Mouse (Mus musculus): Measurements from ENCODE around the gene Hcn3. TPM values are rescaled to one million over a fixed set of nuclear protein-coding genes. Genes with fewer than 3 reads are reported as not detected.
A peak's percentile ranks its signal among the peaks of the same experiment; 100 is the strongest.
"Not testable (repeated sequence)": the region's sequence is repeated elsewhere in the genome, so short reads cannot be mapped to it uniquely, and the experiment has no call there.

Hcn3 gene
- total and polyA plus RNA-seq, 3 experiments = 0.25 to 0.29 TPM; not detected in 1

- DNase-seq = no peak
- 13% methylated on average over 12 of the region's 12 CpGs for WGBS
- intact Hi-C loops (cut with DNase I) = loop anchor here (2.0 to 10.0 kb wide), 2 partner anchors 49 to 221 kb away; partner anchors contain the start of gene Thbs3
- H3K4me3 ChIP-seq = peak overlapping the region; percentile 68
- H3K79me2 ChIP-seq (replicated peaks; ENCODE audit: control insufficient read depth, insufficient read depth, low read length) = no peaks in the 10 kb centered on the region; the same call in 1 of the 2 replicates
- peak overlapping the region; percentile 90 for H3K9ac ChIP-seq (ENCODE audit: low read depth, low read length)
- no peaks in the 10 kb centered on the region for H3K27me3 ChIP-seq (ENCODE audit: control insufficient read depth, insufficient read depth, low read length)
- H3K36me3 ChIP-seq (ENCODE audit: control insufficient read depth, insufficient read depth, low read length) = no peaks in the 10 kb centered on the region; the same call in 1 of the 2 replicates
- TF ChIP-seq CTCF (IDR thresholded peaks at IDR 0.05) (no peak), POLR2A (IDR thresholded peaks at IDR 0.05; ENCODE audit: insufficient read depth, low read depth, low read length) (no peak), EP300 (IDR thresholded peaks at IDR 0.05; ENCODE audit: insufficient read depth, low read depth, low read length) (no peak)
- peak overlapping the region; percentile 93 for H3K27ac ChIP-seq
- peaks cover 2% of the 10 kb centered on the region for H3K4me1 ChIP-seq (ENCODE audit: control insufficient read depth, insufficient read depth, low read length)
Measured at GRCm38 (mm10) chr3:89165268-89165870, 5.4 kb upstream of the Hcn3 start.

- H3K79me2 ChIP-seq (replicated peaks; ENCODE audit: control insufficient read depth, insufficient read depth, low read length) = no peaks in the 10 kb centered on the region; the same call in 1 of the 2 replicates
- peak; percentile 93 for TF ChIP-seq POLR2A (IDR thresholded peaks at IDR 0.05; ENCODE audit: insufficient read depth, low read depth, low read length)
- no peak for TF ChIP-seq CTCF (IDR thresholded peaks at IDR 0.05)
- no peak for TF ChIP-seq EP300 (IDR thresholded peaks at IDR 0.05; ENCODE audit: insufficient read depth, low read depth, low read length)
- peak within 1 kb of the TSS; percentile 90 for H3K9ac ChIP-seq (ENCODE audit: low read depth, low read length)
- peak; percentile 97 for DNase-seq
- WGBS = under 1% methylated on average over 73 of the region's 79 CpGs
- H3K27me3 ChIP-seq (ENCODE audit: control insufficient read depth, insufficient read depth, low read length) = no peaks in the 10 kb centered on the region
- intact Hi-C loops (cut with DNase I) = loop anchor here (2.0 to 10.0 kb wide), 2 partner anchors 50 to 220 kb away; partner anchors contain the start of gene Thbs3
- H3K4me3 ChIP-seq = peak within 1 kb of the TSS; percentile 68
- H3K27ac ChIP-seq = peak within 1 kb of the TSS; percentile 93
- no peaks in the 10 kb centered on the region; the same call in 1 of the 2 replicates for H3K36me3 ChIP-seq (ENCODE audit: control insufficient read depth, insufficient read depth, low read length)
- H3K4me1 ChIP-seq (ENCODE audit: control insufficient read depth, insufficient read depth, low read length) = peaks cover 2% of the 10 kb centered on the region
Measured at GRCm38 (mm10) chr3:89164506-89165267, 4.7 kb upstream of the Hcn3 start, which contains the start of gene Clk2. TSS of gene Clk2 (plus strand) at chr3:89164795.

GRCm38 (mm10) chr3:89163643-89164245 is 3.7 kb upstream of the Hcn3 start:
- intact Hi-C loops (cut with DNase I) = loop anchor here (2.0 to 10.0 kb wide), 2 partner anchors 51 to 219 kb away; partner anchors contain the start of gene Thbs3
- Histone ChIP-seq H3K79me2 (replicated peaks; ENCODE audit: control insufficient read depth, insufficient read depth, low read length) (no peaks in the 10 kb centered on the region; the same call in 1 of the 2 replicates), H3K4me1 (ENCODE audit: control insufficient read depth, insufficient read depth, low read length) (peaks cover 2% of the 10 kb centered on the region), H3K27me3 (ENCODE audit: control insufficient read depth, insufficient read depth, low read length) (no peaks in the 10 kb centered on the region), H3K9ac (ENCODE audit: low read depth, low read length) (no peak overlapping the region), H3K36me3 (ENCODE audit: control insufficient read depth, insufficient read depth, low read length) (no peaks in the 10 kb centered on the region; the same call in 1 of the 2 replicates), H3K4me3 (peak overlapping the region; percentile 68), H3K27ac (peak overlapping the region; percentile 93)
- no peak for TF ChIP-seq EP300 (IDR thresholded peaks at IDR 0.05; ENCODE audit: insufficient read depth, low read depth, low read length)
- TF ChIP-seq CTCF (IDR thresholded peaks at IDR 0.05) = no peak
- TF ChIP-seq POLR2A (IDR thresholded peaks at IDR 0.05; ENCODE audit: insufficient read depth, low read depth, low read length) = no peak
- WGBS = 70% methylated on average over 5 of the region's 5 CpGs
- DNase-seq = no peak

- 74% methylated on average over 1 of the region's 1 CpGs for WGBS
- intact Hi-C loops (cut with DNase I) = loop anchor here (10.0 kb wide), 1 partner anchor 218 kb away; no protein-coding TSS in a partner anchor
- H3K4me3 ChIP-seq = no peak overlapping the region
- no peaks in the 10 kb centered on the region; the same call in 1 of the 2 replicates for H3K36me3 ChIP-seq (ENCODE audit: control insufficient read depth, insufficient read depth, low read length)
- peaks cover 2% of the 10 kb centered on the region for H3K4me1 ChIP-seq (ENCODE audit: control insufficient read depth, insufficient read depth, low read length)
- TF ChIP-seq CTCF (IDR thresholded peaks at IDR 0.05) (no peak), POLR2A (IDR thresholded peaks at IDR 0.05; ENCODE audit: insufficient read depth, low read depth, low read length) (no peak), EP300 (IDR thresholded peaks at IDR 0.05; ENCODE audit: insufficient read depth, low read depth, low read length) (no peak)
- no peak for DNase-seq
- no peaks in the 10 kb centered on the region; the same call in 1 of the 2 replicates for H3K79me2 ChIP-seq (replicated peaks; ENCODE audit: control insufficient read depth, insufficient read depth, low read length)
- no peak overlapping the region for H3K27ac ChIP-seq
- 0 out of 2 replicates have a peak, but pooled peaks cover 1% of the 10 kb centered on the region for H3K27me3 ChIP-seq (ENCODE audit: control insufficient read depth, insufficient read depth, low read length)
- no peak overlapping the region for H3K9ac ChIP-seq (ENCODE audit: low read depth, low read length)
Measured at GRCm38 (mm10) chr3:89163123-89163522, 3.1 kb upstream of the Hcn3 start.

GRCm38 (mm10) chr3:89161786-89162185 is 1.8 kb upstream of the Hcn3 start:
- TF ChIP-seq EP300 (IDR thresholded peaks at IDR 0.05; ENCODE audit: insufficient read depth, low read depth, low read length) (no peak), CTCF (IDR thresholded peaks at IDR 0.05) (no peak), POLR2A (IDR thresholded peaks at IDR 0.05; ENCODE audit: insufficient read depth, low read depth, low read length) (no peak)
- intact Hi-C loops (cut with DNase I) = loop anchor here (10.0 kb wide), 1 partner anchor 217 kb away; no protein-coding TSS in a partner anchor
- H3K9ac ChIP-seq (ENCODE audit: low read depth, low read length) = no peak overlapping the region
- DNase-seq = no peak
- H3K79me2 ChIP-seq (replicated peaks; ENCODE audit: control insufficient read depth, insufficient read depth, low read length) = no peaks in the 10 kb centered on the region
- no peaks in the 10 kb centered on the region; the same call in 1 of the 2 replicates for H3K36me3 ChIP-seq (ENCODE audit: control insufficient read depth, insufficient read depth, low read length)
- 80% methylated on average over 4 of the region's 4 CpGs for whole genome bisulfite sequencing
- H3K27ac ChIP-seq = no peak overlapping the region
- H3K27me3 ChIP-seq (ENCODE audit: control insufficient read depth, insufficient read depth, low read length) = 0 out of 2 replicates have a peak, but pooled peaks cover 2% of the 10 kb centered on the region
- H3K4me3 ChIP-seq = no peak overlapping the region
- peaks cover 2% of the 10 kb centered on the region for H3K4me1 ChIP-seq (ENCODE audit: control insufficient read depth, insufficient read depth, low read length)

GRCm38 (mm10) chr3:89161207-89161606 is 1.2 kb upstream of the Hcn3 start:
- H3K9ac ChIP-seq (ENCODE audit: low read depth, low read length); H3K36me3 ChIP-seq (ENCODE audit: control insufficient read depth, insufficient read depth, low read length); H3K4me3 ChIP-seq; H3K79me2 ChIP-seq (replicated peaks; ENCODE audit: control insufficient read depth, insufficient read depth, low read length); H3K4me1 ChIP-seq (ENCODE audit: control insufficient read depth, insufficient read depth, low read length); H3K27me3 ChIP-seq (ENCODE audit: control insufficient read depth, insufficient read depth, low read length); H3K27ac ChIP-seq; DNase-seq: not testable (repeated sequence)
- intact Hi-C loops (cut with DNase I) = loop anchor here (10.0 kb wide), 1 partner anchor 216 kb away; no protein-coding TSS in a partner anchor
